Mouse (Mus musculus): ENCODE data around the gene Nrbp1. TPM values are rescaled to one million over a fixed set of nuclear protein-coding genes. Genes with fewer than 3 reads are reported as not detected.

Gene Nrbp1
- polyA plus RNA-seq, 1 experiment from 2014 or later: 167 TPM

- Histone ChIP-seq H3K4me3 (no peak overlapping the region), H3K27me3 (no peaks in the 10 kb centered on the region), H3K27ac (no peak overlapping the region), H3K4me1 (peaks cover 19% of the 10 kb centered on the region), H3K9me3 (no peaks in the 10 kb centered on the region), H3K36me3 (peaks cover 30% of the 10 kb centered on the region), H3K4me2 (no peak overlapping the region), H3K9ac (no peak overlapping the region)
- WGBS: 64% methylated on average over 4 of the region's 4 CpGs
- ATAC-seq (ENCODE audit: borderline replicate concordance, extremely low read depth, low FRiP score, low TSS enrichment): no peak
Measured at GRCm38 (mm10) chr5:31288225-31288624, 47.6 kb downstream of the Nrbp1 start.

- WGBS: 69% methylated on average over 3 of the region's 3 CpGs
- H3K27ac ChIP-seq: no peak overlapping the region
- ATAC-seq (ENCODE audit: borderline replicate concordance, extremely low read depth, low FRiP score, low TSS enrichment): no peak
- no peak overlapping the region for H3K4me3 ChIP-seq
- H3K27me3 ChIP-seq: no peaks in the 10 kb centered on the region
- peaks cover 28% of the 10 kb centered on the region for H3K36me3 ChIP-seq
- no peak overlapping the region for H3K4me2 ChIP-seq
- H3K9me3 ChIP-seq: no peaks in the 10 kb centered on the region
- no peak overlapping the region for H3K9ac ChIP-seq
- peaks cover 19% of the 10 kb centered on the region for H3K4me1 ChIP-seq
Measured at GRCm38 (mm10) chr5:31288655-31289054, 48.0 kb downstream of the Nrbp1 start.

GRCm38 (mm10) chr5:31289626-31290230 lies 49.1 kb downstream of the Nrbp1 start:
- WGBS: 59% methylated on average over 3 of the region's 3 CpGs
- peaks cover 20% of the 10 kb centered on the region for H3K36me3 ChIP-seq
- H3K4me3 ChIP-seq: peak overlapping the region; percentile 64
- peaks cover 22% of the 10 kb centered on the region for H3K4me1 ChIP-seq
- H3K9me3 ChIP-seq: no peaks in the 10 kb centered on the region
- H3K9ac ChIP-seq: peak overlapping the region; percentile 49
- peak overlapping the region; percentile 78 for H3K4me2 ChIP-seq
- no peak for ATAC-seq (ENCODE audit: borderline replicate concordance, extremely low read depth, low FRiP score, low TSS enrichment)
- H3K27me3 ChIP-seq: no peaks in the 10 kb centered on the region
- no peak overlapping the region for H3K27ac ChIP-seq

GRCm38 (mm10) chr5:31290521-31291360 lies 50.1 kb downstream of the Nrbp1 start, which contains the start of gene Ift172:
Gene Ift172 (minus strand): TSS chr5:31291116.
- WGBS: 2% methylated on average over 45 of the region's 45 CpGs
- Histone ChIP-seq H3K4me1 (peaks cover 28% of the 10 kb centered on the region), H3K9me3 (no peaks in the 10 kb centered on the region), H3K27ac (peak within 1 kb of the TSS; percentile 83), H3K27me3 (no peaks in the 10 kb centered on the region), H3K9ac (peak within 1 kb of the TSS; percentile 56), H3K36me3 (peaks cover 10% of the 10 kb centered on the region; the same call in 1 of the 2 replicates), H3K4me3 (peak within 1 kb of the TSS; percentile 64), H3K4me2 (peak within 1 kb of the TSS; percentile 78)
- peak; percentile 93 for ATAC-seq (ENCODE audit: borderline replicate concordance, extremely low read depth, low FRiP score, low TSS enrichment)

- no peak for ATAC-seq (ENCODE audit: borderline replicate concordance, extremely low read depth, low FRiP score, low TSS enrichment)
- Histone ChIP-seq H3K36me3 (peaks cover 4% of the 10 kb centered on the region; the same call in 1 of the 2 replicates), H3K9ac (peak overlapping the region; percentile 56), H3K9me3 (no peaks in the 10 kb centered on the region), H3K27ac (peak overlapping the region; percentile 83), H3K4me2 (peak overlapping the region; percentile 78), H3K4me1 (peaks cover 33% of the 10 kb centered on the region), H3K27me3 (no peaks in the 10 kb centered on the region), H3K4me3 (peak overlapping the region; percentile 64)
- 4% methylated on average over 9 of the region's 9 CpGs for WGBS
Measured at GRCm38 (mm10) chr5:31291361-31291688, 50.7 kb downstream of the Nrbp1 start.

GRCm38 (mm10) chr5:31294964-31295605 lies 54.4 kb downstream of the Nrbp1 start:
- WGBS: 3% methylated on average over 29 of the region's 29 CpGs
- peak overlapping the region; percentile 86 for H3K4me2 ChIP-seq
- peak overlapping the region; percentile 80 for H3K4me3 ChIP-seq
- H3K9ac ChIP-seq: peak overlapping the region; percentile 78
- peak overlapping the region; percentile 25 for H3K27ac ChIP-seq
- ATAC-seq (ENCODE audit: borderline replicate concordance, extremely low read depth, low FRiP score, low TSS enrichment): peak; percentile 34
- peaks cover 24% of the 10 kb centered on the region for H3K4me1 ChIP-seq
- H3K36me3 ChIP-seq: no peaks in the 10 kb centered on the region
- H3K9me3 ChIP-seq: no peaks in the 10 kb centered on the region
- no peaks in the 10 kb centered on the region for H3K27me3 ChIP-seq

- peak within 1 kb of the TSS; percentile 25 for H3K27ac ChIP-seq
- H3K9me3 ChIP-seq: no peaks in the 10 kb centered on the region
- peak within 1 kb of the TSS; percentile 78 for H3K9ac ChIP-seq
- H3K36me3 ChIP-seq: no peaks in the 10 kb centered on the region
- no peaks in the 10 kb centered on the region for H3K27me3 ChIP-seq
- ATAC-seq (ENCODE audit: borderline replicate concordance, extremely low read depth, low FRiP score, low TSS enrichment): peak; percentile 66
- peak within 1 kb of the TSS; percentile 80 for H3K4me3 ChIP-seq
- H3K4me1 ChIP-seq: peaks cover 20% of the 10 kb centered on the region
- peak within 1 kb of the TSS; percentile 86 for H3K4me2 ChIP-seq
- under 1% methylated on average over 44 of the region's 46 CpGs for WGBS
Measured at GRCm38 (mm10) chr5:31295606-31296141, 55.0 kb downstream of the Nrbp1 start, which contains the start of gene Fndc4. Gene Fndc4 (minus strand): TSS chr5:31296080.

GRCm38 (mm10) chr5:31297047-31297757 lies 56.5 kb downstream of the Nrbp1 start, which contains the start of gene Gckr:
Gene Gckr (plus strand): TSS chr5:31297443.
- peak within 1 kb of the TSS; percentile 86; the same call in 1 of the 2 replicates for H3K4me2 ChIP-seq
- H3K27ac ChIP-seq: no peak within 1 kb of the TSS
- H3K9me3 ChIP-seq: no peaks in the 10 kb centered on the region
- no peaks in the 10 kb centered on the region for H3K36me3 ChIP-seq
- H3K4me1 ChIP-seq: peaks cover 14% of the 10 kb centered on the region
- no peak within 1 kb of the TSS for H3K9ac ChIP-seq
- 44% methylated on average over 13 of the region's 13 CpGs for WGBS
- H3K27me3 ChIP-seq: no peaks in the 10 kb centered on the region
- no peak for ATAC-seq (ENCODE audit: borderline replicate concordance, extremely low read depth, low FRiP score, low TSS enrichment)
- no peak within 1 kb of the TSS for H3K4me3 ChIP-seq

GRCm38 (mm10) chr5:31297981-31298380 lies 57.3 kb downstream of the Nrbp1 start:
- Histone ChIP-seq H3K9ac (no peak overlapping the region), H3K4me2 (no peak overlapping the region), H3K4me1 (peaks cover 14% of the 10 kb centered on the region), H3K27ac (no peak overlapping the region), H3K9me3 (no peaks in the 10 kb centered on the region), H3K36me3 (no peaks in the 10 kb centered on the region), H3K27me3 (no peaks in the 10 kb centered on the region), H3K4me3 (no peak overlapping the region)
- 64% methylated on average over 3 of the region's 3 CpGs for WGBS
- no peak for ATAC-seq (ENCODE audit: borderline replicate concordance, extremely low read depth, low FRiP score, low TSS enrichment)

- peaks cover 14% of the 10 kb centered on the region for H3K4me1 ChIP-seq
- no peak overlapping the region for H3K4me2 ChIP-seq
- no peak for ATAC-seq (ENCODE audit: borderline replicate concordance, extremely low read depth, low FRiP score, low TSS enrichment)
- no peak overlapping the region for H3K4me3 ChIP-seq
- H3K9ac ChIP-seq: no peak overlapping the region
- 29% methylated on average over 2 of the region's 2 CpGs for WGBS
- H3K27ac ChIP-seq: no peak overlapping the region
- H3K36me3 ChIP-seq: no peaks in the 10 kb centered on the region
- H3K27me3 ChIP-seq: no peaks in the 10 kb centered on the region
- no peaks in the 10 kb centered on the region for H3K9me3 ChIP-seq
Measured at GRCm38 (mm10) chr5:31298486-31298885, 57.8 kb downstream of the Nrbp1 start.

All from lung, embryonic 15.5 days (tissue).